Mouse (Mus musculus): ENCODE measurements at regions not wholly inside any gene's neighbourhood (a gene's known extent, or its start where the extent isn't known, plus 50 kb on each side); places are given as distances from the start of the nearest gene placed in this dataset.
"Not testable (repeated sequence)": the region's sequence is repeated elsewhere in the genome, so short reads cannot be mapped to it uniquely, and the experiment has no call there.

DNA sequence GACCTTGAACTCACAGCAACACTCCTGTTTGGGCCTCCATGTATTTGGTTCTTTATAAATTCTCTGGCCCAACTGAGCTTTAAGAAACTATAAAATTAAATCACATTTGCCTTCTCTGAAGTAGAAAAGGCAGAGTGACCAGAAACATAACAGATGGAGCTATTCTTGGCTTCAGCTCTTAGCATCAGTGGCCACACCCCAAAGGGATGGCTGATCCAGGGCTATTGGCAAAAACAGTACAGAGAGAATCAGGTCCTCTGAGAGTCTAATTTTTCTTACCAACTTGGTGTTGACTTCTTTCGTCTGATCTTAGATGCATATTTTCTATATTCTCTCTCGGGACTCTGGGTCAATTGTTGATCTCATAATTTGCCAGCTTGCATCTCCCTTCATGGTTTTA is 103.2 kb upstream of the Arhgap20 start:
- DNase-seq (ENCODE audit: low read depth, low spot score), result no peak

DNA sequence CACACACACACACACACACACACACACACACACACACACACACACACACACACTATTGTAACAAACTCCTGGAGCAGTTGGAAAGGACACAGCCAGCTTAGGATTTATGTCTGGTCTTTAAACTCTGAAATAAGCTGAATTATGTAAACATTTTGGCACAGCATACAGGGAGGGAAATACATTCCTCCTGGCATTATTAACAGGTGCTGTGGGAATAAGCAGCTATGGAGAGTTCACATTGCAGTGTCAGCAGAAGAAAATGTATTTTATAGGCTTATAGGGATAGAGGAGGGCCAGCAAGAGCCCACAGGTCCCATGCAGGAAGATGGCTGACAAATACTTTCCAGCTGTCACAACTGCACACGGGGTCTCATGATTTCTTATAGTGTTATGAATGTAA is 100.8 kb upstream of the Arhgap20 start:
- no peak for DNase-seq (ENCODE audit: low read depth, low spot score)

GRCm38 (mm10) chr9:51664876-51665275 is 100.3 kb upstream of the Arhgap20 start:
- DNase-seq (ENCODE audit: low read depth, low spot score), result no peak

- not testable (repeated sequence) for DNase-seq (ENCODE audit: low read depth, low spot score)
These were observed 96.2 kb upstream of the Arhgap20 start for GRCm38 (mm10) chr9:51668976-51669375.

- DNase-seq (ENCODE audit: low read depth, low spot score), result no peak
These were observed 94.6 kb upstream of the Arhgap20 start for GRCm38 (mm10) chr9:51670531-51670930.

DNA sequence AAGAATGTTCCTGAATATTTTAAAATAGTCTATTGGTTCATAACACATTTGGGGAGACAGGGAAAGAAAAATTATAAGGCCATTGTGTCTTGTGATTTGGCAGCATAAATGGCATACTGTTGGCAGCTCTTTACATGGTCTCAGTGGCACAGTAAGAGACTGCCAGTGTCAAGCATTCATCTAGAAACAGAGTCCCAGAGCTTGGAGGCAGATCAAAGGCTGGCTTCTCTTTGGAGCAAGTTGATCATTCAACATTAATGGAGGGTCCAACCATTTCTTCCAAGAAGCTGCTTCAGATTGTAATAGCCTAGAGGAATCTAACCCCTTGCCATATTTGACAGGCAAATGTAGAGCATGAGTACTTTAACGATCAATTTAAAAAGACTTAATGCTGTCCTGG is 78.6 kb upstream of the Arhgap20 start:
- no peak for DNase-seq (ENCODE audit: low read depth, low spot score)

- no peak for DNase-seq (ENCODE audit: low read depth, low spot score)
These were observed 50.8 kb upstream of the Arhgap20 start for GRCm38 (mm10) chr9:51714326-51714725.
